Mouse (Mus musculus) embryonic fibroblast, embryonic 13.5 days (primary cell): Measurements from ENCODE around the gene Prrg2.

ENCODE experiments used
- CTCF ChIP-seq: IDR thresholded peaks from 2 replicates; pipeline ENCODE4 v1.5.1; 2011; ENCODE audit warnings: mild to moderate bottlenecking, control low read depth, low read length, moderate library complexity, borderline replicate concordance; ENCODE audit not compliant: insufficient read depth
- POLR2A ChIP-seq: IDR thresholded peaks from 2 replicates; pipeline ENCODE4 v1.6.1; 2011; ENCODE audit warnings: low read depth, mild to moderate bottlenecking, control low read depth, low read length, moderate library complexity

- TF ChIP-seq POLR2A (no peak), CTCF (no peak)
These were observed 54.1 kb downstream of the Prrg2 start for GRCm38 (mm10) chr7:45008411-45008810.
